Mouse (Mus musculus) E14TG2a.4 (cell line): ENCODE data around the gene Ralgapa2.

Experiments used
- CTCF ChIP-seq: conservative IDR thresholded peaks from 2 replicates; pipeline ENCODE4 v1.5.1; 2014; ENCODE audit warnings: low read length
- NANOG ChIP-seq: IDR thresholded peaks from 2 replicates; pipeline ENCODE4 v1.6.1; 2014; ENCODE audit warnings: borderline replicate concordance, low read length, mixed read lengths

DNA sequence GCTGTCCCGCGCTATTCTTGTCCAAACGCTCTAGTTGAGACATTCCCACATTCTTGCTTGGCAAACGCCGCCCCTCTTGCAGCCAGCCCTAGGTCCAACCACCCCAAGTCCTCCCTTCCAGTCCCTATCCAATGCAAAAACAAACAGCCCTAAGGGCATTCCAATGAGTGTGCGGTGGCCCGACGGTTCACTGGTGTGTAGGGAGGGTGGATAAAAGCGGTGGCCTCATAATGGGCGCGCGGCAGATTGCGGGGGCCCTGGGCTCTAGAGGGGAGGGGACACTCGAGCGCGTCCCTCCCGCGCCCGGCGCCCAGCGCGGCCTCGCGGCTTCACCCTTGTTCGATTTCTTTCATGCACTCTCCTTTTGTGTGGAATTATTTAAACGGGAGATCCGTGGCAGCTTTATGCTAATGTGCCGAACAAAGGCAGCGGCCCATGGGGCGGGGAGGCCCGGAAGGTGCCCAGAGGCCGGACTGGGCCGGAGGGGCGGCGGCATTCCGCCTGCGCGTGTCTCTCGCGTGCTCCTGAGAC, 293.9 kb downstream of the Ralgapa2 start:
- TF ChIP-seq CTCF = no peak
- TF ChIP-seq NANOG = no peak
